Mouse (Mus musculus): ENCODE measurements around the gene Slc22a22. TPM values are rescaled to one million over a fixed set of nuclear protein-coding genes. Genes with fewer than 3 reads are reported as not detected.
A peak's percentile ranks its signal among the peaks of the same experiment; 100 is the strongest.
"Not testable (repeated sequence)": the region's sequence is repeated elsewhere in the genome, so short reads cannot be mapped to it uniquely, and the experiment has no call there.

The Slc22a22 gene
- polyA plus RNA-seq, 1 experiment from 2014 or later: not detected

- Histone ChIP-seq H3K9me3 (ENCODE audit: low read depth, low read length) (no peaks in the 10 kb centered on the region), H3K27ac (ENCODE audit: low read depth) (no peak overlapping the region), H3K36me3 (ENCODE audit: insufficient read depth) (no peaks in the 10 kb centered on the region), H3K9ac (no peak overlapping the region), H3K27me3 (ENCODE audit: insufficient read depth, low read length) (no peaks in the 10 kb centered on the region), H3K4me3 (ENCODE audit: low read depth, low read length) (no peak overlapping the region), H3K4me2 (no peak overlapping the region), H3K4me1 (ENCODE audit: insufficient read depth) (no peaks in the 10 kb centered on the region)
- ATAC-seq (ENCODE audit: insufficient read depth) (no peak), DNase-seq (no peak)
- no peak for TF ChIP-seq CTCF (IDR thresholded peaks at IDR 0.05; ENCODE audit: low read depth)
Measured at GRCm38 (mm10) chr15:57276411-57276810, 201.0 kb downstream of the Slc22a22 start.

- ATAC-seq (ENCODE audit: insufficient read depth): not testable (repeated sequence)
Measured at GRCm38 (mm10) chr15:57240061-57240460, 237.4 kb downstream of the Slc22a22 start.

GRCm38 (mm10) chr15:57230439-57230838 is 247.0 kb downstream of the Slc22a22 start:
- DNase-seq: peak; percentile 52
- no peak overlapping the region for H3K27ac ChIP-seq (ENCODE audit: low read depth)
- peak; percentile 46; the same call in 1 of the 2 replicates for TF ChIP-seq CTCF (IDR thresholded peaks at IDR 0.05; ENCODE audit: low read depth)
- no peak for ATAC-seq (ENCODE audit: insufficient read depth)
- H3K4me3 ChIP-seq (ENCODE audit: low read depth, low read length): no peak overlapping the region
- H3K36me3 ChIP-seq (ENCODE audit: insufficient read depth): no peaks in the 10 kb centered on the region
- no peak overlapping the region for H3K9ac ChIP-seq
- no peaks in the 10 kb centered on the region for H3K27me3 ChIP-seq (ENCODE audit: insufficient read depth, low read length)
- H3K4me2 ChIP-seq: no peak overlapping the region
- no peaks in the 10 kb centered on the region for H3K9me3 ChIP-seq (ENCODE audit: low read depth, low read length)
- no peaks in the 10 kb centered on the region for H3K4me1 ChIP-seq (ENCODE audit: insufficient read depth)

More at GRCm38 (mm10) chr15:57240061-57240460, 237.4 kb downstream of the Slc22a22 start:
- not testable (repeated sequence) for H3K4me1 ChIP-seq (ENCODE audit: insufficient read depth); H3K36me3 ChIP-seq (ENCODE audit: insufficient read depth); H3K9me3 ChIP-seq (ENCODE audit: low read depth, low read length); H3K9ac ChIP-seq; H3K27ac ChIP-seq (ENCODE audit: low read depth); H3K4me3 ChIP-seq (ENCODE audit: low read depth, low read length); H3K4me2 ChIP-seq; DNase-seq; H3K27me3 ChIP-seq (ENCODE audit: insufficient read depth, low read length)
- 87% methylated on average over 1 of the region's 1 CpGs for WGBS

GRCm38 (mm10) chr15:57205315-57205714 is 272.1 kb downstream of the Slc22a22 start:
- Histone ChIP-seq H3K36me3 (ENCODE audit: insufficient read depth) (no peaks in the 10 kb centered on the region), H3K4me1 (ENCODE audit: insufficient read depth) (no peaks in the 10 kb centered on the region), H3K9me3 (ENCODE audit: low read depth, low read length) (no peaks in the 10 kb centered on the region), H3K27me3 (ENCODE audit: insufficient read depth, low read length) (no peaks in the 10 kb centered on the region), H3K9ac (no peak overlapping the region), H3K27ac (ENCODE audit: low read depth) (no peak overlapping the region), H3K4me2 (no peak overlapping the region), H3K4me3 (ENCODE audit: low read depth, low read length) (no peak overlapping the region)
- TF ChIP-seq CTCF (IDR thresholded peaks at IDR 0.05; ENCODE audit: low read depth): no peak
- WGBS: 24% methylated on average over 3 of the region's 3 CpGs
- ATAC-seq (ENCODE audit: insufficient read depth) (no peak), DNase-seq (no peak)

- Histone ChIP-seq H3K27me3 (ENCODE audit: insufficient read depth, low read length) (no peaks in the 10 kb centered on the region), H3K36me3 (ENCODE audit: insufficient read depth) (no peaks in the 10 kb centered on the region), H3K4me3 (ENCODE audit: low read depth, low read length) (no peak overlapping the region), H3K4me1 (ENCODE audit: insufficient read depth) (no peaks in the 10 kb centered on the region), H3K4me2 (no peak overlapping the region), H3K9me3 (ENCODE audit: low read depth, low read length) (no peaks in the 10 kb centered on the region), H3K27ac (ENCODE audit: low read depth) (no peak overlapping the region), H3K9ac (no peak overlapping the region)
- TF ChIP-seq CTCF (IDR thresholded peaks at IDR 0.05; ENCODE audit: low read depth): no peak
- ATAC-seq (ENCODE audit: insufficient read depth) (no peak), DNase-seq (no peak)
Measured at GRCm38 (mm10) chr15:57204444-57204930, 272.9 kb downstream of the Slc22a22 start.

All from lung, embryonic 14.5 days (tissue).